Mouse (Mus musculus) induced T-regulatory cell, adult 2 months (primary cell): ENCODE measurements around the gene Tex12.

Experiments used
- DNase-seq: peaks from one replicate; pipeline ENCODE4 v3.0.0-alpha.2; 2012; ENCODE audit warnings: low read depth

Gene Tex12

DNA sequence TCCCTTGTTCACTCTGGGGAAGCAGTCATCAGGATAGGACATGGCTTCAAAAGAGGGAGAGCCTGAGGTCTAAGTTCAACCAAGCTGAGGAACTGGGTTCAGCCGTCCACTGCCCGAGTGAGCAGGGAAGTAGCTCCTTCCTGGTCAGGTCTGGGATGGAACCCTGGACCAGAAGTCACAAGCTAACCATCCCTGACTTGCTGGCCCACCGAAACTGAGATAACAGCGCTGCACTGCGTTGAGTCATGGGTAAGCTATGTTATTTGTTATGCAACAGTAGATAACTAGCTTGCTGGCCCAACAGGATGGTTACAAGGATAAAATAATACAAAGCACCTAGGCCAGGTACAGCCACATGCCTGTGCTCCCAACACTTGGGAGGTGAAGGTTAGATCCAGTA lies 45.7 kb downstream of the Tex12 start:
- no peak for DNase-seq

DNA sequence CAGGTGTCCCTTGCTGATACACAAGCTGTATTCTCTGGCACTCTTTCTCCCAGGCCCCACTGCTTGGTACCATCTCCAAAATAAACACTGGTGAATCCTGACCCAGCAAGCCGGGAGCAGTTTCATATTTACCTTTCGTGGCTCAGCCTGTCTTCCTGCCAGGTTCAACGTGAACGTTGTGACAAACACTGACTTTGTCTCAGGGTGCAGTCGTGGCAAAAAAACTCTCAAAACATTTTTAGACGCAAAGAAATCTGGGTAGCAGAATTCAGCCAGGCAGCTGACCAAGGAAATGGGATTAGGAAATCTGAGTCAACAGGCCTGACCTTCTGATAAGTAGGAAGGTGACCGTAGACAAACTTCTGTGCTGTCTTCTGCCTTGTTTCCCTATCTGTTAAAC lies 53.6 kb downstream of the Tex12 start:
- no peak for DNase-seq
